Mouse (Mus musculus) layer of hippocampus, postnatal 14 days (tissue): ENCODE measurements at regions not wholly inside any gene's neighbourhood (a gene's known extent, or its start where the extent isn't known, plus 50 kb on each side); places are given as distances from the start of the nearest gene placed in this dataset.
A peak's percentile ranks its signal among the peaks of the same experiment; 100 is the strongest.

Source experiments
- DNase-seq, 2 experiments: peaks; one replicate each; pipeline ENCODE4 v3.0.0; 2021 to 2022; ENCODE audit warnings: low spot score in 2 of 2, mixed read lengths in 1 of 2

DNA sequence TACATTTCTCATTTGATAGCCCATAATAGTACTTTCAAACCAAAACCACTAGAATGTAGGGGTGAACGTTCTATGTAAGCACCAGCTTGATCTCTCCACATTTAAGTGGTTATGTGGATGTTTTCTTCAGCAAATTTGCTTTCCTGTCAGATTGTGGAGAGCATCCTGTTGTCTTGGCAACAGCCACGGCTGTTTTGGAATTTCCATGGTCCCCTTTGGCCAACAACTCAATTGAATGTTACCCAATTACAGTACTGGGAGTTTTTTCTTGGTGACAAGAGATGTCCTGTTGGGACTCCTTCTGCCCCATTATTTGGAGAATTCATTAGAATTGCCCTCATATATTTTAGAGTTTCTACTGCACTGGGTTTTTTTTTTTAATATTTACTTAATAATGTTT lies 503.2 kb downstream of the Ndufa4 start:
- DNase-seq: peak; percentile 9 to 51

GRCm38 (mm10) chr6:11359088-11359487 lies 548.2 kb downstream of the Ndufa4 start:
- DNase-seq: no peak

GRCm38 (mm10) chr6:11353599-11353998 lies 553.7 kb downstream of the Ndufa4 start:
- DNase-seq: peak in 1 of 2 experiments; percentile 55

- no peak for DNase-seq
Observed at GRCm38 (mm10) chr6:11334137-11334536, 573.2 kb downstream of the Ndufa4 start.

DNA sequence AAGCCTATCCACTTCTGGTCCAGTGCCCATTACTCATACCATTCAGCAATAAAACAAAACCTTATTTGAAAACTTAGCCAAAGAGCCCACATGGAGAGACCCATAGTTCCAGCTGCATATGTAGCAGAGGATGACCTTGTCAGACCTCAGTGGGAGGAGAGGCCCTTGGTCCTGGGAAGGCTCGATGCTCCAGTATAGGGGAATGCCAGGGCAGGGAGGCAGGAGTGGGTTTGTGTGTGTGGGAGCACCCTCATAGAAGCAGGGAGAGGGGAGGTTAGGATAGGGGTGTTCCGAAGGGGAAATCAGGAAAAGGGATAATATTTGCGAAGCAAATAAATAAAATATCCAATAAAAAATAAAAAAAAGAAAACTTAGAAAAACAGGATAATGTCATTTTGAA lies 593.6 kb downstream of the Ndufa4 start:
- no peak for DNase-seq

GRCm38 (mm10) chr6:11305979-11306534 lies 601.2 kb downstream of the Ndufa4 start:
- peak in 1 of 2 experiments; percentile 16 for DNase-seq

- peak; percentile 13 to 44 for DNase-seq
Observed at GRCm38 (mm10) chr6:11283990-11284389, 623.3 kb downstream of the Ndufa4 start.

- no peak for DNase-seq
Observed at GRCm38 (mm10) chr6:11275214-11275613, 632.1 kb downstream of the Ndufa4 start.
